Mouse (Mus musculus) gastrocnemius, postnatal 4 days (tissue): Measurements from ENCODE around the gene Samd1. TPM values are rescaled to one million over a fixed set of nuclear protein-coding genes. Genes with fewer than 3 reads are reported as not detected.

Experiments used
- DNase-seq, 2 experiments: peaks; one replicate each; pipeline ENCODE4 v3.0.0; 2021 to 2022; ENCODE audit warnings: low spot score in 2 of 2, mixed read lengths in 2 of 2
- total RNA-seq, 2 experiments: library from RNA; stranded (reverse); gene quantifications; 2 replicates each; pipeline ENCODE4 v1.2.3; 2021

Samd1 gene
- total RNA-seq, 2 experiments from 2014 or later = 40.7 to 44.4 TPM

GRCm38 (mm10) chr8:84010625-84011611, 13.4 kb downstream of the Samd1 start:
- peak; percentile 61 to 79 for DNase-seq

- no peak for DNase-seq
These were observed 14.4 kb downstream of the Samd1 start, which contains the start of gene 2210011C24Rik for GRCm38 (mm10) chr8:84011705-84012498. TSS of gene 2210011C24Rik (minus strand) at chr8:84012171.

- no peak for DNase-seq
These were observed 15.2 kb downstream of the Samd1 start for GRCm38 (mm10) chr8:84012499-84013165.

GRCm38 (mm10) chr8:84015833-84016232, 18.4 kb downstream of the Samd1 start:
- DNase-seq = no peak

- no peak for DNase-seq
These were observed 22.3 kb downstream of the Samd1 start for GRCm38 (mm10) chr8:84019738-84020137.

- no peak for DNase-seq
These were observed 23.6 kb downstream of the Samd1 start, which contains the start of gene Palm3 for GRCm38 (mm10) chr8:84021096-84021495. TSS of gene Palm3 (plus strand) at chr8:84021471.

GRCm38 (mm10) chr8:84021569-84021968, 24.1 kb downstream of the Samd1 start:
- peak in 1 of 2 experiments; percentile 6 for DNase-seq

- DNase-seq = peak in 1 of 2 experiments; percentile 53
These were observed 25.6 kb downstream of the Samd1 start for GRCm38 (mm10) chr8:84023085-84023484.

- no peak for DNase-seq
These were observed 26.2 kb downstream of the Samd1 start for GRCm38 (mm10) chr8:84023631-84024030.

- DNase-seq = peak in 1 of 2 experiments; percentile 64
These were observed 26.7 kb downstream of the Samd1 start for GRCm38 (mm10) chr8:84024171-84024570.

- DNase-seq = peak in 1 of 2 experiments; percentile 62
These were observed 28.4 kb downstream of the Samd1 start for GRCm38 (mm10) chr8:84025863-84026262.

- no peak for DNase-seq
These were observed 30.0 kb downstream of the Samd1 start for GRCm38 (mm10) chr8:84027449-84027848.

GRCm38 (mm10) chr8:84029272-84029671, 31.8 kb downstream of the Samd1 start:
- DNase-seq = no peak

GRCm38 (mm10) chr8:84032777-84033176, 35.3 kb downstream of the Samd1 start:
- DNase-seq = no peak

GRCm38 (mm10) chr8:84038015-84038414, 40.5 kb downstream of the Samd1 start:
- DNase-seq = peak in 1 of 2 experiments; percentile 25

GRCm38 (mm10) chr8:84039050-84039449, 41.6 kb downstream of the Samd1 start:
- DNase-seq = peak in 1 of 2 experiments; percentile 72

GRCm38 (mm10) chr8:84042066-84042947, 44.8 kb downstream of the Samd1 start, which contains the start of gene Il27ra:
TSS of gene Il27ra (minus strand) at chr8:84042589.
- DNase-seq = peak; percentile 46 to 73

- DNase-seq = no peak
These were observed 45.5 kb downstream of the Samd1 start for GRCm38 (mm10) chr8:84042948-84043342.

- DNase-seq = no peak
These were observed 46.6 kb downstream of the Samd1 start for GRCm38 (mm10) chr8:84044103-84044502.

- DNase-seq = no peak
These were observed 47.4 kb downstream of the Samd1 start, which contains the start of gene Rln3 for GRCm38 (mm10) chr8:84044900-84045299. TSS of gene Rln3 (minus strand) at chr8:84045000.
